Mouse (Mus musculus) erythroblast, adult 5-6 weeks (primary cell): ENCODE results near the gene Gm3106. TPM values are rescaled to one million over a fixed set of nuclear protein-coding genes. Genes with fewer than 3 reads are reported as not detected.
"Not testable (repeated sequence)": the region's sequence is repeated elsewhere in the genome, so short reads cannot be mapped to it uniquely, and the experiment has no call there.

Source experiments
- ATAC-seq: replicated peaks from 2 replicates; pipeline ENCODE4 v1.8.0; 2016; ENCODE audit warnings: moderate number of reproducible peaks, mild to moderate bottlenecking, moderate TSS enrichment, inconsistent platforms; ENCODE audit not compliant: poor library complexity, low FRiP score, severe bottlenecking
- total RNA-seq, 2 experiments: library from RNA; stranded (forward) in 1 of 2; stranded (reverse) in 1 of 2; fragments of 150-400 nt in 1 of 2; fragments of 200-764, 138-1000 nt in 1 of 2; gene quantifications; 2 replicates each; pipeline versions ENCODE4 v1.2.3 to v1.2.4; 2015 to 2017; ENCODE audit warnings: low replicate concordance in 2 of 2

Gm3106 gene
- not detected in 2 replicates for total RNA-seq (2015; ENCODE audit: low replicate concordance)
- total RNA-seq (2017; ENCODE audit: low replicate concordance): not detected in 2 replicates

DNA sequence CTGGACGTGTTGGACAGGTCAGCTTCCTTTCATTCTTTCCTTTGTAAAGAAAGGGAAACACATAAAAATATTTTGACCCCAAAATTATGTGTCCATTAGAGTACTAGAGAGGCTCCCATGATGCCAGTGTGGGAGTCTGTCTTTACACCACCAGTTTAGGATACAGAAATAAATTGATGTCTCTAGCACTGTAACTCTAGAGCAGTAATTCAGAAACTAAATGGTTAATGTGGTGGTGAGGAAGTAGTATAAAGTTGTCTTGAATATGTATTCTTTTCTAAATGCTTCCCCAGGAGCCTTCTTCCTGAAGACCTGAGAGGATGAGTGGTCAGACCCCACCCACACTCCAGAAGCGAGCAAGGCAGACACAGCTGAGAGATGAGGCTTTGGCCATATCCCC lies at the start of gene Gm3106:
Gm3106 (plus strand) TSS at position 301 of the 400 bp plus-strand sequence.
- not testable (repeated sequence) for ATAC-seq

Other genes starting within 250 kb of the Gm3106 start
- gene BC061212, start 147.5 kb upstream of the Gm3106 start, total RNA-seq (2015; ENCODE audit: low replicate concordance): not detected in 2 replicates
- not detected in 2 replicates for gene BC061212, start 147.5 kb upstream of the Gm3106 start, total RNA-seq (2017; ENCODE audit: low replicate concordance)
- not detected in 2 replicates for gene Gm6351, start 141.6 kb upstream of the Gm3106 start, total RNA-seq (2015; ENCODE audit: low replicate concordance)
- gene Gm6351, start 141.6 kb upstream of the Gm3106 start, total RNA-seq (2017; ENCODE audit: low replicate concordance): not detected in 2 replicates
- gene A430089I19Rik, start 88.8 kb downstream of the Gm3106 start, total RNA-seq (2015; ENCODE audit: low replicate concordance): not detected in 2 replicates
- gene A430089I19Rik, start 88.8 kb downstream of the Gm3106 start, total RNA-seq (2017; ENCODE audit: low replicate concordance): not detected in 2 replicates
- not detected in 2 replicates for gene Gm6502, start 96.4 kb downstream of the Gm3106 start, total RNA-seq (2015; ENCODE audit: low replicate concordance)
- not detected in 2 replicates for gene Gm6502, start 96.4 kb downstream of the Gm3106 start, total RNA-seq (2017; ENCODE audit: low replicate concordance)
- not detected in 2 replicates for gene AA792892, start 121.7 kb downstream of the Gm3106 start, total RNA-seq (2015; ENCODE audit: low replicate concordance)
- gene AA792892, start 121.7 kb downstream of the Gm3106 start, total RNA-seq (2017; ENCODE audit: low replicate concordance): not detected in 2 replicates
- not detected in 2 replicates for gene Gm7682, start 227.8 kb downstream of the Gm3106 start, total RNA-seq (2015; ENCODE audit: low replicate concordance)
- 0.56 TPM in 1 of 2 replicates, not detected in the other for gene Gm7682, start 227.8 kb downstream of the Gm3106 start, total RNA-seq (2017; ENCODE audit: low replicate concordance)